Mouse (Mus musculus) E14TG2a.4 (cell line): ENCODE results near the gene Bmpr2.

Source experiments
- CTCF ChIP-seq: conservative IDR thresholded peaks from 2 replicates; pipeline ENCODE4 v1.5.1; 2014; ENCODE audit warnings: low read length
- POU5F1 ChIP-seq: IDR thresholded peaks from 2 replicates; pipeline ENCODE4 v1.6.1; 2014; ENCODE audit warnings: low read length, borderline replicate concordance

- TF ChIP-seq CTCF: no peak
- no peak for TF ChIP-seq POU5F1
Observed at GRCm38 (mm10) chr1:59907700-59908099, 144.5 kb downstream of the Bmpr2 start.
